Mouse (Mus musculus) kidney, postnatal 0 days (tissue): ENCODE data around the gene Bbx. TPM values are rescaled to one million over a fixed set of nuclear protein-coding genes. Genes with fewer than 3 reads are reported as not detected.

Experiments used
- ATAC-seq: fragments of 200-750 bp; cut with Nextera tagmentation; replicated peaks from 2 replicates; pipeline ENCODE4 v1.8.0; 2017; ENCODE audit warnings: low read depth, moderate number of reproducible peaks, moderate TSS enrichment, moderate library complexity; ENCODE audit not compliant: low FRiP score
- DNase-seq: peaks from one replicate; pipeline ENCODE4 v3.0.0-alpha.2; 2016; ENCODE audit warnings: low spot score
- H3K27ac ChIP-seq: fragments of 300-500 bp; sonication (generic); 2 replicates; pipeline ENCODE4 v1.5.1; 2014; ENCODE audit warnings: mild to moderate bottlenecking
- H3K27me3 ChIP-seq: fragments of 300-500 bp; sonication (generic); 2 replicates; pipeline ENCODE4 v1.6.1; 2014; ENCODE audit warnings: low read length, mixed read lengths; ENCODE audit not compliant: insufficient read depth
- H3K36me3 ChIP-seq: fragments of 300-500 bp; sonication (generic); 2 replicates; pipeline ENCODE4 v1.6.1; 2014; ENCODE audit warnings: low read length, mixed read lengths; ENCODE audit not compliant: insufficient read depth
- H3K4me1 ChIP-seq: fragments of 300-500 bp; sonication (generic); replicated peaks from 2 replicates; pipeline ENCODE4 v1.6.1; 2014; ENCODE audit warnings: antibody characterized with exemption, low read length, mixed read lengths; ENCODE audit not compliant: insufficient read depth
- H3K4me2 ChIP-seq: fragments of 300-500 bp; sonication (generic); 2 replicates; pipeline ENCODE4 v1.6.1; 2014; ENCODE audit warnings: mild to moderate bottlenecking, low read length, moderate library complexity, mixed read lengths
- H3K4me3 ChIP-seq: fragments of 300-500 bp; sonication (generic); replicated peaks from 2 replicates; pipeline ENCODE4 v1.5.1; 2014; ENCODE audit warnings: low read depth, low read length
- H3K9ac ChIP-seq: fragments of 300-500 bp; sonication (generic); 2 replicates; pipeline ENCODE4 v1.6.1; 2014; ENCODE audit warnings: low read depth, low read length
- H3K9me3 ChIP-seq: fragments of 300-500 bp; sonication (generic); replicated peaks from 2 replicates; pipeline ENCODE4 v1.6.1; 2016; ENCODE audit warnings: low read length, inconsistent platforms, mixed read lengths
- CTCF ChIP-seq: IDR thresholded peaks from 2 replicates; pipeline ENCODE4 v1.5.1; 2016; ENCODE audit warnings: antibody characterized with exemption, low read depth, mild to moderate bottlenecking, moderate library complexity
- WGBS: fragments of 180-500 bp; shearing (Covaris S2); extraction: QIAGEN DNeasy Blood & Tissue Kit; methylation state at CpG from one replicate; pipeline ENCODE4 v1.1.7; 2014; 5-methylcytosine and 5-hydroxymethylcytosine counted together
- polyA plus RNA-seq: library from polyadenylated mRNA; unstranded; fragments of >200 nt; fragmentation: Nextera tagmentation; extraction: Ambion mirVana; gene quantifications from 2 replicates; pipeline ENCODE4 v1.2.1, GENCODE M21; 2015

The Bbx gene
- polyA plus RNA-seq, 1 experiment from 2014 or later, result 25.5 TPM

DNA sequence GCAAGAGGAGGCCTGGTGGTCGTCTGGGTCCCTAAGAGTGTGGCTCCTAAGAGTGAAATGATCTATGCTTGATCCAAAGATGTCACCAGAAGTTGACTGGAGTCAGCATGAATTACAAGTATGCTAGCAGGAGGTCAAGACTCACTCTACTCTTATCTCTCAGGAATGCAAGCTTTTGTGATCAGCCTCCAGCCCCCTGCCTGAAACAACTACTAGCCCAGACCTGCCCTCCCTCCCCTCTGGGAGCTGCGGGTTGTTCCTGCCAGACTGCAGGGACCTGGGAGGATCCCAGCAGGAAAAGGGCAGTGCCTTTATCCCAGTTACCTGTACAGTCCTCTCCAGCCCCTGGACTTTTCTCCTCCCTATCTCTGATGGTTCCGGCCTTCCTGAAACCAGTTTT, 27.0 kb upstream of the Bbx start:
- DNase-seq (no peak), ATAC-seq (no peak)
- Histone ChIP-seq H3K36me3 (no peaks in the 10 kb centered on the region), H3K4me3 (no peak overlapping the region), H3K9ac (no peak overlapping the region), H3K4me1 (no peaks in the 10 kb centered on the region), H3K4me2 (no peak overlapping the region), H3K9me3 (no peaks in the 10 kb centered on the region), H3K27me3 (no peaks in the 10 kb centered on the region), H3K27ac (no peak overlapping the region)
- TF ChIP-seq CTCF, result no peak
- WGBS, result 50% methylated on average over 3 of the region's 3 CpGs

GRCm38 (mm10) chr16:50456053-50456452, 23.9 kb upstream of the Bbx start:
- Histone ChIP-seq H3K4me2 (no peak overlapping the region), H3K27ac (no peak overlapping the region), H3K4me3 (no peak overlapping the region), H3K9me3 (no peaks in the 10 kb centered on the region), H3K36me3 (no peaks in the 10 kb centered on the region), H3K4me1 (no peaks in the 10 kb centered on the region), H3K9ac (no peak overlapping the region), H3K27me3 (no peaks in the 10 kb centered on the region)
- TF ChIP-seq CTCF, result no peak
- no peak for DNase-seq
- no peak for ATAC-seq
- WGBS, result 73% methylated on average over 1 of the region's 1 CpGs

DNA sequence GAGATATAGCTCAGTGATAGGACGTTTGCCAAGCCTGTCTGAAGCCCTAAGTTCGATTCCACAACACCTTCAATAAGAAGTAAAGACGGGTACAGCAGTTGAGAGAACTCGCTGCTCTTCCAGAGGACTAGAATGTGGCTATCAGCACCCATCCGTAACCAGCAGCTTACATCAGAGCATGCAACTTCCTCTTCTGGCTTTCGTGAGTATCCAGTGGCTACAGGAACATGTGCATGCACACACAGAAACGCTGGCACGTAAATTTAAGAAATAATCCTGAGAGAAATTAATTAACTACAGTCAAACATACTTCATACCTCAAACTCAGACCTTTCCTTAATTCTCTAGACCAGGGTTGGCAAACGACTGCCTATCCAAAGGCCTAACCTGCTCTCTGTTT, 16.9 kb upstream of the Bbx start:
- WGBS, result 81% methylated on average over 9 of the region's 9 CpGs
- DNase-seq, result no peak

GRCm38 (mm10) chr16:50445014-50445413, 12.8 kb upstream of the Bbx start:
- Histone ChIP-seq H3K9ac (no peak overlapping the region), H3K27me3 (no peaks in the 10 kb centered on the region), H3K4me2 (no peak overlapping the region), H3K36me3 (no peaks in the 10 kb centered on the region), H3K27ac (no peak overlapping the region), H3K9me3 (no peaks in the 10 kb centered on the region), H3K4me1 (no peaks in the 10 kb centered on the region), H3K4me3 (no peak overlapping the region)
- TF ChIP-seq CTCF, result no peak
- ATAC-seq (no peak), DNase-seq (no peak)
- WGBS, result 86% methylated on average over 6 of the region's 6 CpGs

More for the DNA sequence above, 16.9 kb upstream of the Bbx start:
- Histone ChIP-seq H3K27ac (no peak overlapping the region), H3K27me3 (no peaks in the 10 kb centered on the region), H3K9me3 (no peaks in the 10 kb centered on the region), H3K4me1 (no peaks in the 10 kb centered on the region), H3K4me3 (no peak overlapping the region), H3K36me3 (no peaks in the 10 kb centered on the region), H3K4me2 (no peak overlapping the region), H3K9ac (no peak overlapping the region)
- no peak for ATAC-seq
- no peak for TF ChIP-seq CTCF

GRCm38 (mm10) chr16:50438816-50439215, 6.6 kb upstream of the Bbx start:
- Histone ChIP-seq H3K4me1 (no peaks in the 10 kb centered on the region), H3K9ac (no peak overlapping the region), H3K36me3 (no peaks in the 10 kb centered on the region), H3K27ac (no peak overlapping the region), H3K27me3 (no peaks in the 10 kb centered on the region), H3K4me3 (no peak overlapping the region), H3K4me2 (no peak overlapping the region), H3K9me3 (no peaks in the 10 kb centered on the region)
- no peak for TF ChIP-seq CTCF
- ATAC-seq (no peak), DNase-seq (no peak)
- 77% methylated on average over 3 of the region's 3 CpGs for WGBS

- Histone ChIP-seq H3K27ac (no peak overlapping the region), H3K27me3 (no peaks in the 10 kb centered on the region), H3K4me3 (no peak overlapping the region), H3K9me3 (no peaks in the 10 kb centered on the region), H3K9ac (no peak overlapping the region), H3K4me2 (no peak overlapping the region), H3K4me1 (no peaks in the 10 kb centered on the region), H3K36me3 (no peaks in the 10 kb centered on the region)
- DNase-seq, result no peak
- TF ChIP-seq CTCF, result no peak
- 86% methylated on average over 15 of the region's 15 CpGs for WGBS
- no peak for ATAC-seq
These were observed 5.6 kb upstream of the Bbx start for GRCm38 (mm10) chr16:50437788-50438187.

- Histone ChIP-seq H3K4me3 (no peak overlapping the region), H3K4me1 (no peaks in the 10 kb centered on the region), H3K36me3 (no peaks in the 10 kb centered on the region), H3K27me3 (no peaks in the 10 kb centered on the region), H3K27ac (no peak overlapping the region), H3K9me3 (no peaks in the 10 kb centered on the region), H3K9ac (no peak overlapping the region), H3K4me2 (no peak overlapping the region)
- 44% methylated on average over 2 of the region's 2 CpGs for WGBS
- ATAC-seq (no peak), DNase-seq (no peak)
- no peak for TF ChIP-seq CTCF
These were observed 5.1 kb upstream of the Bbx start for GRCm38 (mm10) chr16:50437331-50437730.
